Mouse (Mus musculus) olfactory bulb, adult 2 months (tissue): ENCODE results near the gene Ccr7. TPM values are rescaled to one million over a fixed set of nuclear protein-coding genes. Genes with fewer than 3 reads are reported as not detected.

Experiments
- H3K27ac ChIP-seq: fragments of 200-500 bp; 2 replicates; pipeline ENCODE4 v1.5.1; 2012; ENCODE audit warnings: low read depth, low read length; ENCODE audit not compliant: insufficient read depth
- H3K4me1 ChIP-seq: fragments of 200-500 bp; 2 replicates; pipeline ENCODE4 v1.6.1; 2012; ENCODE audit warnings: low read length; ENCODE audit not compliant: control insufficient read depth, insufficient read depth
- H3K4me3 ChIP-seq: fragments of 200-500 bp; 2 replicates; pipeline ENCODE4 v1.5.1; 2012; ENCODE audit warnings: mild to moderate bottlenecking, low read depth, low read length, moderate library complexity; ENCODE audit not compliant: insufficient read depth
- CTCF ChIP-seq: fragments of 200-500 bp; IDR thresholded peaks from 2 replicates; pipeline ENCODE4 v1.5.1; 2012; ENCODE audit warnings: low read depth, mild to moderate bottlenecking, low read length, moderate library complexity; ENCODE audit not compliant: insufficient read depth
- POLR2A ChIP-seq: fragments of 200-500 bp; IDR thresholded peaks from 2 replicates; pipeline ENCODE4 v1.6.1; 2012; ENCODE audit warnings: mild to moderate bottlenecking, low read depth, low read length, moderate library complexity; ENCODE audit not compliant: insufficient read depth
- WGBS: fragments of 180-500 bp; shearing (Covaris S2); methylation state at CpG from one replicate; pipeline ENCODE4 v1.1.7; 2018; 5-methylcytosine and 5-hydroxymethylcytosine counted together
- polyA plus RNA-seq: library from polyadenylated mRNA; stranded (reverse); fragments of >200 nt; gene quantifications from 2 replicates; pipeline ENCODE4 v1.2.4, GENCODE M21; 2012; ENCODE audit warnings: low replicate concordance; ENCODE audit not compliant: missing spikeins, insufficient read depth, insufficient read length

Gene Ccr7
- polyA plus RNA-seq, 1 experiment, result not detected

DNA sequence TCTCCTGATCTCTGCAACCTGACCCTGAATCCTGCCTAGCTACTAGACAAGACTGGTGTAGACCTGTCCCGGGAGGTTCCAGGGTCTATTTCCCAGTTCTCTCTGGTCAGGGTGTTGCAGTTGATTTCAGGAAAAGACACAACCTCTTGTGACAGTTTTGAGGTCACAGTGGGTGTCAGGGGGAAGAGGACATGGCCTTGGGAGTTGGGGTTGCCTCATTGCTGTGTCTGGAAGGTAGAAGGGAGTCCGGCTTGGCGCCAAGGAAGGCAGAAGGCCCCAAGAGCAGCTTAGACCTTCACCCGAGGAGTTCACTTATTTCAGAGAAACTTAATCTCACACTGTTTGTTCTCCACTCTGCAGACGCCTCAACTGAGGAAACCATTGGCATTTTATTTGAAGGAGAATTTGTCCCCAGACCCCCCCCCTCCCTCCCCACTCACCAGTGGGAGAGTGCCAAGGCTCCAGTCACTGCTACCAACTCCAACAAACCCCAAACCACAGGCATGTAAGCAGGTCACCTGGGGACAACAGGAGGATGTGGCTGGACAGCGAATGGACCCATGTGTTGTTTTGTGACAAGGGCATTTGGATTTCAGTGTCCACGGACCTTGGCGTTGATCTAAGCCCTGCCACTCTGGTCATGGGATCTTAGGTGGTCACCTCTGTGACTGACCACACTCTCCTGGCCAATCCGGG, 52.2 kb downstream of the Ccr7 start:
- Histone ChIP-seq H3K4me3 (no peak overlapping the region), H3K4me1 (peaks cover 8% of the 10 kb centered on the region), H3K27ac (no peak overlapping the region)
- TF ChIP-seq POLR2A (no peak), CTCF (no peak)
- 91% methylated on average over 9 of the region's 9 CpGs for WGBS

DNA sequence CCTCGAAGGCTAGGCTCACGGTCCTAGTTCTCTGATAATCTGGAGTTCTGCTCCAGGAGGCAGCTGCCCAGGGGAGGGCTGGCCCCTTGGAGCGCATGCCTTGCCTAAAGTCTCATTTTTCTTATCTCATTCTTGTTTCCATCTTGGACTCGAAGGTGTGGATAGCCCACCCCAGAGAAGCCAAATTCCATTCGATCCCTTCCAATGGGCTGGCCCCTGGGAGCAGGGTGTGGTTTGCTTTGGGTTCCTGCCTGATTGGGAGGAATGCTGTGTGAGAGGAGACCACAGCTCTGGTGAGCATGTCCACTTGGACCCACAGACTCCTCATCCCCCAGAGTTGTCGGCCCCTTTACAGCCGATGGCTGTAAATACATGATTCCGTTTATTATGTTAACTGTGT, 53.2 kb downstream of the Ccr7 start:
- Histone ChIP-seq H3K27ac (no peak overlapping the region), H3K4me3 (no peak overlapping the region), H3K4me1 (peaks cover 6% of the 10 kb centered on the region)
- TF ChIP-seq POLR2A (no peak), CTCF (no peak)
- 93% methylated on average over 8 of the region's 8 CpGs for WGBS

DNA sequence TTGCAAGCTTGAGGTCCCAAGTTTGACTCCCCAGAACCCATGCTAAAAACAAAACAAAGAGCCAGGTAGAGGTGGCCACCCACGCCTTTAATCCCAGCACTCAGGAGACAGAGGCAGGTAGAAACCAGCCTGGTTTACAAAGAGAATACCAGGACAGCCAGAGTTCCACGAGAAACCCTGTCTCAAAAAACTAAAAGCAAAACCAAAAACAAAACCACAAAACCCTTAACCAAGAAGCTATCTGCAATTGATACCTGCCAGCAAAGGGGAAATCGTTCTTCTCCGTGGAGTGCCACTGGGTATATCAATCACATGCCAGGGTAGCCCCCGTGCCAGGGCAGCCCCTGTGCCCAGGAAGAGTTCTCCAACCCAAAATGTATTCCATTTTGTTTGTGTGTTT, 54.7 kb downstream of the Ccr7 start:
- H3K27ac ChIP-seq, result no peak overlapping the region
- H3K4me1 ChIP-seq, result no peaks in the 10 kb centered on the region; the same call in 1 of the 2 replicates
- TF ChIP-seq CTCF, result no peak
- no peak for TF ChIP-seq POLR2A
- no peak overlapping the region for H3K4me3 ChIP-seq
- 82% methylated on average over 5 of the region's 5 CpGs for WGBS

DNA sequence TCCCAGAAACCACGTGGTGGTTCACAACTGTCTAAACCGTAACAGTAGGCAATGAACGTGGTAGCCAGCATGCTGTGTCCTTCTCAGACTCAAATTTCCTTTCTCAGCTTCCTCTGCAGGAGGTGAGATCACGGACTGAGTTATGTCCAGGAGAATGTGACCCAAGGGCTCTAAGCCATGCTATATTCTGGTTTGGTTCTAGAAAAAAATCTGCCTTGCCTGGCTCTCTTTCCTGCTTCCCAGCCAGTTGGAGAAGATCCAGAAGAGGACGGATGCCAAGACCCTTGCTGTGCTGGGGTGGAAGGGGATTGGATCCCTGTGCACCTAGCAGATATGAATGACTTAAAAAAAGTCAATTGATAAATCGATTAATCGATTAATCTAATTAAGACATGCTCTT, 55.4 kb downstream of the Ccr7 start:
- no peak overlapping the region for H3K4me3 ChIP-seq
- TF ChIP-seq POLR2A (no peak), CTCF (no peak)
- 65% methylated on average over 7 of the region's 7 CpGs for WGBS
- H3K27ac ChIP-seq, result no peak overlapping the region
- no peaks in the 10 kb centered on the region; the same call in 1 of the 2 replicates for H3K4me1 ChIP-seq

DNA sequence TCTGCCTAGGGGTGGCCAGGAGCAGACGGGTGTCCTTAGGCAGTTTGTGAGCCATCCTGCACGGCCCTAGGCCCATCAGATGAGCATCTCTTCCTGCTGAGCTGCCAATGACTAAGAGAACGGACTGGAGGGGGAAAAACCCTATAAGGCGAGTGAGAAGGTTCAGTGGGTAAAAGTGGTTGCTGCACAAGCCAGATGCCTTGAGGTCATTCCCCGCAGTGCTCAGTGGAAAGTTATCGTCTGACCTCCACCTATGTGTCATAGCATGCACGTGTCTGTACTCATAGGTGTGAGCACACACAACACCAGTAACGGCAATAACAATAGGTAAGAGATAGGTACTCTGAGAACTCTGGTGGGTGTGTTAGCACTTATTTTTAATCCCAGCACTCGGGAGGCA, 56.0 kb downstream of the Ccr7 start:
- 94% methylated on average over 9 of the region's 9 CpGs for WGBS
- TF ChIP-seq CTCF (no peak), POLR2A (no peak)
- Histone ChIP-seq H3K4me1 (no peaks in the 10 kb centered on the region; the same call in 1 of the 2 replicates), H3K27ac (no peak overlapping the region), H3K4me3 (no peak overlapping the region)

DNA sequence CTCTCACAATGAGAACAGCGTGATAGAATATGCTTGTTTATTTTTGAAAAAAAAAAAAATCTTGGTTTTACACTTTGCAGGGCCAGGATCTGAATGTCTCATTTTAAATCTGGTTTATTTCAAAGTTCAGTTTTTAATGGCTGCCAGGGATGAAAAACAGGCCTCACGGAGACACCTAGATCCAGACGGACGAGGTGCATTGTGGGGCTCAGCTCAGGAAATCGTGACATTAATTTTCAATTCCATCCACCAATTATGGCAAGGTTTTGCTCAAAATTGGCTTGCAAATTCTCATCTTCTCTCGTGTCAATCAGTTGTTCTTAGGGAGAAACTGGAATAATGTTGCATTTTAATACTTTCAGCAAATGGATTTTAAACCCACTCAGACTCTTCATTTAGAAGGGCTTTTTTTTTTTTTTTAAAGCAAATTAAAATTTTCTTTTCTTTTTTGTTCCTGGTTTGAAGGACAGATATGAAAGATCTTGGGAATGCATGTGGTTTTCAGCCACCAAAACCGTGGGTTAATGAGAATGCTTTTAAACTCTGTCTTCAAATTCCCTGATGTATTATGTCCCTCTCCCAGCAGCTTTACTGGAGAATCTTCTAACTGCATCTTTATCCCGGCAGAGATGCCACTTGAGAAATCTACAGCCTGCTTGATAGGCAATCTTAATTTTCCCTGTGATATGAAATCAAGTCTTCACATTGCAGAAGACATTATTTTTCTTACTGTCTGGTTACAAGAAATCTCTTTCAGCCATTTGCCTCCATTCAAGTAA, 57.7 kb downstream of the Ccr7 start:
- no peak overlapping the region for H3K27ac ChIP-seq
- WGBS, result 90% methylated on average over 8 of the region's 8 CpGs
- no peaks in the 10 kb centered on the region; the same call in 1 of the 2 replicates for H3K4me1 ChIP-seq
- TF ChIP-seq POLR2A (no peak), CTCF (no peak)
- H3K4me3 ChIP-seq, result no peak overlapping the region

DNA sequence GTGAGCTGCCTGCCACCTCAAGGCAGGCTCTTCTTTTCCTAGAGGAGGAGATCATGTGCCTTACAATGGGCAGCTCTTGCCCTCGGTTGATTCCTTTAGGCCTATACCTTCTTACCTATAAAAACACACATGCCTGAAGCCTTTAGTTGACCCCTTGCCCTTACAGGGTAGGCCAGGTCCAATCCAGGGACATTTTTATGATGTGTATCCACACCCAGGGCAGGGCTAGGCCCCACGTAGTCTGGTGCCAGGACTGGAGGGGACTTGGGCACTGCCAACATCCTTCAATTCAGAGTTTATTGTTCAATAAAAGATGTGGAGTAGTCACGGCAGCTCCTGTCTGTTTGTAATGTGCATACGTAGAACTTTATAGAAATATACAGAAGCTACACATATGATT, 58.5 kb downstream of the Ccr7 start:
- WGBS, result 93% methylated on average over 4 of the region's 4 CpGs
- Histone ChIP-seq H3K4me1 (no peaks in the 10 kb centered on the region; the same call in 1 of the 2 replicates), H3K27ac (no peak overlapping the region), H3K4me3 (no peak overlapping the region)
- TF ChIP-seq CTCF (no peak), POLR2A (no peak)

DNA sequence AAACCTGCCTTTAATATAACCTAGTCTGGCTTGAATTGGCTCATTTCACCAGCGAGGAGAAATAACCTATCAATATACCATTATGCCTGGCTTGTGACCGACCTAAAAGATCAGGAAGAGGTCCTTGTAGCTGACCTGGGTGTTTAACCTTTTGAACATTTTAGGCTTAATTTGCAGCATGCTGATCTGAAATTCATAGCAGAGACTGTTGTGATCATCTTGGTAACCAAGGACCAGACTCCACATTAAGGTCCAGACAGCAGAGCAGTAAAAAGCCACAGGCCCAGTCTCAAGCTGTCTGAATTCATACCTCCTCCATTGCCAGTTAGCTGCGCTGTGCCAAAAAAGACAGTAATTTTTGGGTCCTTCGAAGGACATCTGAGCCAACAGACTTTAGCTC, 59.1 kb downstream of the Ccr7 start:
- no peak for TF ChIP-seq POLR2A
- no peak for TF ChIP-seq CTCF
- Histone ChIP-seq H3K4me1 (no peaks in the 10 kb centered on the region; the same call in 1 of the 2 replicates), H3K4me3 (no peak overlapping the region), H3K27ac (no peak overlapping the region)
- 83% methylated on average over 4 of the region's 4 CpGs for WGBS

DNA sequence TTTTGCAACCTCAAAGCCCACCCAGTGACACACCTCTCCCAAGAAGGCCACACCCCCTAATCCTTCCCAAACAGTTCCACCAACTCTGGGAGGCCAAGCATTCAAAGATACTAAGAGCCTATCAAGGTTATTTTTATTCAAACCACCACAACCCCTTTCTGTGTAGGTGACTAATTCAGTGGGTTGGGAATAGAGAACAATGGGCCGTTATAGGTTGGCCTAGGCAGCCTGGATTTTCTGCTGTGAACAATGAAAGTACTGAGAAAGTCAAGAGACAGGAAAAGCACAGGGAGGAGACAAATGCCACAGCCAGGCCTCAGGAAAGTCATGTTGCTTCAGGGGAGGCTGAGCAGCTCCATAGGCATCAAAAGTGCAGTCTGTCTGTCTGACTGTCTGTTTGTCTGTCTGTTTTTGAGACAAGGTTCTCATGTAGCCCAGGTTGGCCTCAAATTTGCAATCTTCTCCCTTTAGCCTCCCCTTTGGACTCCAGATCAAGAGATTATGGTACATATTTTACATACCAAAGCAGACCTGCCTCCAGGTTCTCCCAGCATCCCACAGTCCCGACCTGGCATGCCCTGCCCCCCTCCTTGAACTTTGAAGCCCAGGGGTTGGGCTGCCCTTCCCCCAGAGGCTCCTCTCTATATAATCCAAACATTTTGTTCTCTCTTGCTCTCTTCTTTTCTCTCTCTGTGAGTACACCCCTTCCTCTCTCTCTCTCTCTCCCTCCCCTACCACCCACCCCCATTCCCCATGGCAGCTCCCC, 59.8 kb downstream of the Ccr7 start:
- no peak overlapping the region for H3K27ac ChIP-seq
- TF ChIP-seq CTCF (no peak), POLR2A (no peak)
- H3K4me1 ChIP-seq, result no peaks in the 10 kb centered on the region; the same call in 1 of the 2 replicates
- no peak overlapping the region for H3K4me3 ChIP-seq
- 46% methylated on average over 2 of the region's 2 CpGs for WGBS

Other genes with a start within 250 kb of the Ccr7 start
- gene Cdc6, start 247.3 kb downstream of the Ccr7 start, polyA plus RNA-seq, result not detected in 2 replicates
- not detected in 2 replicates for gene Rara, start 227.3 kb downstream of the Ccr7 start, polyA plus RNA-seq
- not detected in 2 replicates for gene Gjd3, start 172.1 kb downstream of the Ccr7 start, polyA plus RNA-seq
- gene Top2a, start 130.9 kb downstream of the Ccr7 start, polyA plus RNA-seq, result 288 TPM in 1 of 2 replicates, not detected in the other
- gene Igfbp4, start 113.8 kb downstream of the Ccr7 start, polyA plus RNA-seq, result not detected in 2 replicates
- not detected in 2 replicates for gene Tns4, start 65.8 kb downstream of the Ccr7 start, polyA plus RNA-seq
- gene Smarce1, start 75.9 kb upstream of the Ccr7 start, polyA plus RNA-seq, result 488 TPM in 1 of 2 replicates, not detected in the other
- gene Krt222, start 89.0 kb upstream of the Ccr7 start, polyA plus RNA-seq, result not detected in 2 replicates
- gene Krt24, start 130.2 kb upstream of the Ccr7 start, polyA plus RNA-seq, result not detected in 2 replicates
- gene Krt25, start 167.9 kb upstream of the Ccr7 start, polyA plus RNA-seq, result not detected in 2 replicates
- not detected in 2 replicates for gene Krt26, start 182.9 kb upstream of the Ccr7 start, polyA plus RNA-seq
- gene Krt27, start 196.0 kb upstream of the Ccr7 start, polyA plus RNA-seq, result not detected in 2 replicates
- not detected in 2 replicates for gene Krt28, start 219.8 kb upstream of the Ccr7 start, polyA plus RNA-seq
- gene Krt10, start 234.3 kb upstream of the Ccr7 start, polyA plus RNA-seq, result not detected in 2 replicates